Mouse (Mus musculus): ENCODE results near the gene Gm11733. TPM values are rescaled to one million over a fixed set of nuclear protein-coding genes. Genes with fewer than 3 reads are reported as not detected.

Gene Gm11733
- polyA plus RNA-seq, 1 experiment, result not detected

- WGBS, result 92% methylated on average over 2 of the region's 2 CpGs
- TF ChIP-seq CTCF (IDR thresholded peaks at IDR 0.05; ENCODE audit: insufficient read depth, low read length) (no peak), POLR2A (IDR thresholded peaks at IDR 0.05; ENCODE audit: borderline replicate concordance, extremely low read depth, low read depth, low read length) (no peak)
- no peak for DNase-seq
- Histone ChIP-seq H3K4me1 (ENCODE audit: control insufficient read depth, insufficient read depth, low read length) (no peaks in the 10 kb centered on the region), H3K4me3 (replicated peaks; ENCODE audit: extremely low read depth, low read depth, low read length) (no peak overlapping the region)
Observed at GRCm38 (mm10) chr11:117475204-117475603, 9.0 kb upstream of the Gm11733 start.

GRCm38 (mm10) chr11:117475669-117476068, 8.5 kb upstream of the Gm11733 start:
- DNase-seq, result no peak
- no peak for TF ChIP-seq POLR2A (IDR thresholded peaks at IDR 0.05; ENCODE audit: borderline replicate concordance, extremely low read depth, low read depth, low read length)
- no peak for TF ChIP-seq CTCF (IDR thresholded peaks at IDR 0.05; ENCODE audit: insufficient read depth, low read length)
- no peaks in the 10 kb centered on the region for H3K4me1 ChIP-seq (ENCODE audit: control insufficient read depth, insufficient read depth, low read length)
- WGBS, result 19% methylated on average over 10 of the region's 10 CpGs
- no peak overlapping the region for H3K4me3 ChIP-seq (replicated peaks; ENCODE audit: extremely low read depth, low read depth, low read length)

- TF ChIP-seq CTCF (IDR thresholded peaks at IDR 0.05; ENCODE audit: insufficient read depth, low read length) (no peak), POLR2A (IDR thresholded peaks at IDR 0.05; ENCODE audit: borderline replicate concordance, extremely low read depth, low read depth, low read length) (no peak)
- 70% methylated on average over 5 of the region's 5 CpGs for WGBS
- Histone ChIP-seq H3K4me1 (ENCODE audit: control insufficient read depth, insufficient read depth, low read length) (no peaks in the 10 kb centered on the region), H3K4me3 (replicated peaks; ENCODE audit: extremely low read depth, low read depth, low read length) (no peak overlapping the region)
- DNase-seq, result no peak
Observed at GRCm38 (mm10) chr11:117476554-117477107, 7.5 kb upstream of the Gm11733 start.

GRCm38 (mm10) chr11:117478271-117479006, 5.7 kb upstream of the Gm11733 start:
- WGBS, result 78% methylated on average over 10 of the region's 10 CpGs
- DNase-seq, result no peak
- no peak for TF ChIP-seq POLR2A (IDR thresholded peaks at IDR 0.05; ENCODE audit: borderline replicate concordance, extremely low read depth, low read depth, low read length)
- TF ChIP-seq CTCF (IDR thresholded peaks at IDR 0.05; ENCODE audit: insufficient read depth, low read length), result no peak
- H3K4me3 ChIP-seq (replicated peaks; ENCODE audit: extremely low read depth, low read depth, low read length), result no peak overlapping the region
- H3K4me1 ChIP-seq (ENCODE audit: control insufficient read depth, insufficient read depth, low read length), result peaks cover 4% of the 10 kb centered on the region; the same call in 1 of the 2 replicates

GRCm38 (mm10) chr11:117479007-117479719, 5.0 kb upstream of the Gm11733 start:
- WGBS, result 27% methylated on average over 13 of the region's 13 CpGs
- TF ChIP-seq CTCF (IDR thresholded peaks at IDR 0.05; ENCODE audit: insufficient read depth, low read length), result no peak
- no peak for TF ChIP-seq POLR2A (IDR thresholded peaks at IDR 0.05; ENCODE audit: borderline replicate concordance, extremely low read depth, low read depth, low read length)
- DNase-seq, result no peak

GRCm38 (mm10) chr11:117479746-117480145, 4.4 kb upstream of the Gm11733 start:
- 48% methylated on average over 12 of the region's 12 CpGs for WGBS
- no peak for DNase-seq

More at GRCm38 (mm10) chr11:117479007-117479719, 5.0 kb upstream of the Gm11733 start:
- Histone ChIP-seq H3K4me1 (ENCODE audit: control insufficient read depth, insufficient read depth, low read length) (peaks cover 4% of the 10 kb centered on the region; the same call in 1 of the 2 replicates), H3K4me3 (replicated peaks; ENCODE audit: extremely low read depth, low read depth, low read length) (no peak overlapping the region)

GRCm38 (mm10) chr11:117482300-117482676, 1.9 kb upstream of the Gm11733 start:
- Histone ChIP-seq H3K4me1 (ENCODE audit: control insufficient read depth, insufficient read depth, low read length) (peaks cover 4% of the 10 kb centered on the region; the same call in 1 of the 2 replicates), H3K4me3 (replicated peaks; ENCODE audit: extremely low read depth, low read depth, low read length) (no peak overlapping the region)
- no peak for DNase-seq
- WGBS, result 13% methylated on average over 11 of the region's 11 CpGs
- TF ChIP-seq CTCF (IDR thresholded peaks at IDR 0.05; ENCODE audit: insufficient read depth, low read length), result no peak

More at GRCm38 (mm10) chr11:117479746-117480145, 4.4 kb upstream of the Gm11733 start:
- peaks cover 4% of the 10 kb centered on the region; the same call in 1 of the 2 replicates for H3K4me1 ChIP-seq (ENCODE audit: control insufficient read depth, insufficient read depth, low read length)
- no peak overlapping the region for H3K4me3 ChIP-seq (replicated peaks; ENCODE audit: extremely low read depth, low read depth, low read length)
- TF ChIP-seq POLR2A (IDR thresholded peaks at IDR 0.05; ENCODE audit: borderline replicate concordance, extremely low read depth, low read depth, low read length) (no peak), CTCF (IDR thresholded peaks at IDR 0.05; ENCODE audit: insufficient read depth, low read length) (no peak)

GRCm38 (mm10) chr11:117482677-117483511, 1.3 kb upstream of the Gm11733 start:
- peak overlapping the region; percentile 0 for H3K4me3 ChIP-seq (replicated peaks; ENCODE audit: extremely low read depth, low read depth, low read length)
- TF ChIP-seq POLR2A (IDR thresholded peaks at IDR 0.05; ENCODE audit: borderline replicate concordance, extremely low read depth, low read depth, low read length), result no peak
- no peak for TF ChIP-seq CTCF (IDR thresholded peaks at IDR 0.05; ENCODE audit: insufficient read depth, low read length)
- peaks cover 4% of the 10 kb centered on the region; the same call in 1 of the 2 replicates for H3K4me1 ChIP-seq (ENCODE audit: control insufficient read depth, insufficient read depth, low read length)
- 1% methylated on average over 25 of the region's 26 CpGs for WGBS
- DNase-seq, result peak; percentile 73

Data from lung, adult 2 months (tissue).